Mouse (Mus musculus) testis, adult 2 months (tissue): ENCODE data around the gene Wdfy4.

ENCODE experiments used
- CTCF ChIP-seq: fragments of 200-500 bp; IDR thresholded peaks from 2 replicates; pipeline ENCODE4 v1.5.1; 2012; ENCODE audit warnings: low read depth, mild to moderate bottlenecking, inconsistent platforms, low read length, moderate library complexity; ENCODE audit not compliant: control insufficient read depth, insufficient read depth, insufficient replicate concordance
- POLR2A ChIP-seq: fragments of 200-500 bp; IDR thresholded peaks from 2 replicates; pipeline ENCODE4 v1.6.1; 2012; ENCODE audit warnings: low read depth, mild to moderate bottlenecking, inconsistent platforms, low read length, moderate library complexity; ENCODE audit not compliant: control insufficient read depth

GRCm38 (mm10) chr14:33072351-33072750 is 113.0 kb downstream of the Wdfy4 start:
- no peak for TF ChIP-seq CTCF
- no peak for TF ChIP-seq POLR2A
